Mouse (Mus musculus): ENCODE data around the gene Gatad2b.
A peak's percentile ranks its signal among the peaks of the same experiment; 100 is the strongest.

Gatad2b gene

GRCm38 (mm10) chr3:90373432-90374028 is 80.6 kb downstream of the Gatad2b start:
- ATAC-seq (ENCODE audit: insufficient number of reproducible peaks, low FRiP score, low TSS enrichment), result peak; percentile 72

- ATAC-seq (ENCODE audit: insufficient number of reproducible peaks, low FRiP score, low TSS enrichment), result no peak
Observed at GRCm38 (mm10) chr3:90374368-90374767, 81.4 kb downstream of the Gatad2b start.

- ATAC-seq (ENCODE audit: insufficient number of reproducible peaks, low FRiP score, low TSS enrichment), result no peak
Observed at GRCm38 (mm10) chr3:90375562-90376246, 82.7 kb downstream of the Gatad2b start.

GRCm38 (mm10) chr3:90376247-90376585 is 83.2 kb downstream of the Gatad2b start:
- no peak for ATAC-seq (ENCODE audit: insufficient number of reproducible peaks, low FRiP score, low TSS enrichment)

- ATAC-seq (ENCODE audit: insufficient number of reproducible peaks, low FRiP score, low TSS enrichment), result no peak
Observed at GRCm38 (mm10) chr3:90378496-90378895, 85.5 kb downstream of the Gatad2b start.

GRCm38 (mm10) chr3:90381727-90382126 is 88.7 kb downstream of the Gatad2b start:
- no peak for ATAC-seq (ENCODE audit: insufficient number of reproducible peaks, low FRiP score, low TSS enrichment)

- no peak for ATAC-seq (ENCODE audit: insufficient number of reproducible peaks, low FRiP score, low TSS enrichment)
Observed at GRCm38 (mm10) chr3:90383690-90384089, 90.7 kb downstream of the Gatad2b start.

- ATAC-seq (ENCODE audit: insufficient number of reproducible peaks, low FRiP score, low TSS enrichment), result no peak
Observed at GRCm38 (mm10) chr3:90384851-90385375, 91.9 kb downstream of the Gatad2b start.

- no peak for ATAC-seq (ENCODE audit: insufficient number of reproducible peaks, low FRiP score, low TSS enrichment)
Observed at GRCm38 (mm10) chr3:90386817-90387216, 93.8 kb downstream of the Gatad2b start.

GRCm38 (mm10) chr3:90387483-90387882 is 94.5 kb downstream of the Gatad2b start:
- ATAC-seq (ENCODE audit: insufficient number of reproducible peaks, low FRiP score, low TSS enrichment), result no peak

GRCm38 (mm10) chr3:90388192-90388591 is 95.2 kb downstream of the Gatad2b start:
- no peak for ATAC-seq (ENCODE audit: insufficient number of reproducible peaks, low FRiP score, low TSS enrichment)

- peak; percentile 31; the same call in 1 of the 2 replicates for ATAC-seq (ENCODE audit: insufficient number of reproducible peaks, low FRiP score, low TSS enrichment)
Observed at GRCm38 (mm10) chr3:90388726-90389510, 95.9 kb downstream of the Gatad2b start.

GRCm38 (mm10) chr3:90389511-90390490 is 96.8 kb downstream of the Gatad2b start, which contains the start of gene Slc27a3:
TSS of gene Slc27a3 (minus strand) at chr3:90389938.
- ATAC-seq (ENCODE audit: insufficient number of reproducible peaks, low FRiP score, low TSS enrichment), result no peak

GRCm38 (mm10) chr3:90391004-90391403 is 98.0 kb downstream of the Gatad2b start:
- no peak for ATAC-seq (ENCODE audit: insufficient number of reproducible peaks, low FRiP score, low TSS enrichment)

GRCm38 (mm10) chr3:90391941-90392340 is 99.0 kb downstream of the Gatad2b start:
- ATAC-seq (ENCODE audit: insufficient number of reproducible peaks, low FRiP score, low TSS enrichment), result no peak

GRCm38 (mm10) chr3:90392661-90393060 is 99.7 kb downstream of the Gatad2b start:
- ATAC-seq (ENCODE audit: insufficient number of reproducible peaks, low FRiP score, low TSS enrichment), result no peak

GRCm38 (mm10) chr3:90395629-90396028 is 102.7 kb downstream of the Gatad2b start:
- ATAC-seq (ENCODE audit: insufficient number of reproducible peaks, low FRiP score, low TSS enrichment), result no peak

GRCm38 (mm10) chr3:90400993-90401392 is 108.0 kb downstream of the Gatad2b start:
- no peak for ATAC-seq (ENCODE audit: insufficient number of reproducible peaks, low FRiP score, low TSS enrichment)

- no peak for ATAC-seq (ENCODE audit: insufficient number of reproducible peaks, low FRiP score, low TSS enrichment)
Observed at GRCm38 (mm10) chr3:90404121-90404520, 111.1 kb downstream of the Gatad2b start.

- no peak for ATAC-seq (ENCODE audit: insufficient number of reproducible peaks, low FRiP score, low TSS enrichment)
Observed at GRCm38 (mm10) chr3:90404609-90405008, 111.6 kb downstream of the Gatad2b start.

Measured in cerebellum, adult (tissue).